ENCODE assay signal across 10 mouse cellular contexts in genomic region chr7:100816759-100817441, GRCm38 (mm10). TPM values are rescaled to one million over a fixed set of nuclear protein-coding genes. Genes with fewer than 3 reads are reported as not detected.
DNase-seq lines count a peak whose midpoint lies in the region; ATAC-seq and TF ChIP-seq lines count a peak whose summit lies in the region.
"Had no signal": no experiment of that assay in that cellular context is flagged by ENCODE, and none has a peak within 500 bp of the region (broad histone marks: within the 10 kb centered on the region; RNA-seq: fewer than 3 reads in every experiment).

No protein-coding gene starts in this region.

- WGBS in heart, embryonic 14.5 days, result 28% methylated on average over 6 of the region's 6 CpGs
- 59% methylated on average over 6 of the region's 6 CpGs for WGBS in intestine, embryonic 16.5 days

- 0 out of 2 replicates have a peak overlapping the region, but pooled peaks have one; percentile 23 for H3K9ac ChIP-seq in heart, embryonic 14.5 days (ENCODE audit: low read length)
- no peak overlapping the region for H3K9ac ChIP-seq in ES-E14 (ENCODE audit: insufficient read depth, low read depth, low read length, poor library complexity, severe bottlenecking)
- no peak overlapping the region for H3K9ac ChIP-seq in intestine, embryonic 16.5 days (ENCODE audit: low read depth, low read length)
- H3K9ac ChIP-seq: neural tube, embryonic 12.5 days had no signal

- no peak overlapping the region for H3K4me3 ChIP-seq in heart, embryonic 14.5 days (ENCODE audit: control insufficient read depth in 1 of 2, insufficient read depth in 1 of 2, low read depth in 1 of 2, low read length in 2 of 2)
- H3K4me3 ChIP-seq in ES-E14 (ENCODE audit: insufficient read depth in 1 of 2, low read depth in 1 of 2, low read length in 2 of 2, poor library complexity in 1 of 2, severe bottlenecking in 1 of 2), result no peak overlapping the region
- H3K4me3 ChIP-seq in intestine, embryonic 16.5 days (ENCODE audit: low read length), result no peak overlapping the region
- H3K4me3 ChIP-seq: neural tube, embryonic 12.5 days had no signal

- H3K36me3 ChIP-seq in heart, embryonic 14.5 days (ENCODE audit: control insufficient read depth, insufficient read depth, low read length), result 0 out of 2 replicates have a peak, but pooled peaks cover 7% of the 10 kb centered on the region
- peaks cover 3% of the 10 kb centered on the region; the same call in 1 of the 2 replicates for H3K36me3 ChIP-seq in ES-E14 (ENCODE audit: control insufficient read depth, insufficient read depth, low read length, poor library complexity, severe bottlenecking)
- no peaks in the 10 kb centered on the region for H3K36me3 ChIP-seq in intestine, embryonic 16.5 days (ENCODE audit: control insufficient read depth, insufficient read depth, low read length)
- H3K36me3 ChIP-seq: neural tube, embryonic 12.5 days had no signal

- no peaks in the 10 kb centered on the region for H3K9me3 ChIP-seq in heart, embryonic 14.5 days (ENCODE audit: control insufficient read depth, low read length)
- peaks cover 2% of the 10 kb centered on the region; the same call in 1 of the 2 replicates for H3K9me3 ChIP-seq in ES-E14 (ENCODE audit: control insufficient read depth, insufficient read depth, low read depth, low read length)
- H3K9me3 ChIP-seq in intestine, embryonic 16.5 days (ENCODE audit: control insufficient read depth, low read length), result no peaks in the 10 kb centered on the region
- H3K9me3 ChIP-seq: neural tube, embryonic 12.5 days had no signal

- in situ Hi-C loops in ES-E14 (cut with MboI; ENCODE audit: low sequenced_read_pairs in 2 of 2, unreplicated experiment in 2 of 2), result no loop called here

- H3K27me3 ChIP-seq in heart, embryonic 14.5 days (ENCODE audit: control insufficient read depth, insufficient read depth, low read length), result no peaks in the 10 kb centered on the region
- no peaks in the 10 kb centered on the region for H3K27me3 ChIP-seq in intestine, embryonic 16.5 days (replicated peaks; ENCODE audit: control insufficient read depth, insufficient read depth, low read length)
- H3K27me3 ChIP-seq: neural tube, embryonic 12.5 days had no signal

- ATAC-seq in heart, embryonic 14.5 days (ENCODE audit: insufficient number of reproducible peaks, insufficient read depth, low FRiP score, low read depth), result no peak
- ATAC-seq in intestine, embryonic 16.5 days, result no peak

- DNase-seq in heart, adult 18-20 months, result no peak
- no peak for DNase-seq in ES-E14 (ENCODE audit: low read depth, low spot score)
- DNase-seq in frontal cortex, adult 2 months (ENCODE audit: extremely low spot score in 1 of 2, low spot score in 1 of 2), result peak; percentile 59 to 78
- DNase-seq in left cerebral cortex, postnatal 4 days, result peak; percentile 48
- DNase-seq in adrenal gland, adult 2 months, result no peak
- no peak for DNase-seq in adrenal gland, adult 18-20 months (ENCODE audit: low spot score in 2 of 2)
- DNase-seq: lung, postnatal 14 days had no signal

- peak overlapping the region; percentile 70 to 76 for H3K27ac ChIP-seq in heart, embryonic 14.5 days (replicated peaks in 1 of 2; ENCODE audit: control insufficient read depth in 1 of 2, insufficient read depth in 1 of 2, low read depth in 2 of 2, low read length in 2 of 2)
- H3K27ac ChIP-seq in ES-E14 (ENCODE audit: insufficient read depth, low read depth, low read length, poor library complexity, severe bottlenecking), result peak overlapping the region; percentile 56; the same call in 1 of the 2 replicates
- H3K27ac ChIP-seq in intestine, embryonic 16.5 days (ENCODE audit: low read length), result no peak overlapping the region
- H3K27ac ChIP-seq: neural tube, embryonic 12.5 days had no signal

- peak overlapping the region; percentile 26; the same call in 1 of the 2 replicates for H3K4me2 ChIP-seq in heart, embryonic 14.5 days (ENCODE audit: low read length)
- no peak overlapping the region for H3K4me2 ChIP-seq in intestine, embryonic 16.5 days (ENCODE audit: low read depth, low read length)
- H3K4me2 ChIP-seq: neural tube, embryonic 12.5 days had no signal

- H3K4me1 ChIP-seq in heart, embryonic 14.5 days (ENCODE audit: control insufficient read depth in 2 of 2, insufficient read depth in 2 of 2, low read length in 2 of 2), result peaks cover 8 to 24% of the 10 kb centered on the region in 2 experiments
- H3K4me1 ChIP-seq in ES-E14 (ENCODE audit: control insufficient read depth in 2 of 2, insufficient read depth in 2 of 2, low read length in 2 of 2, poor library complexity in 1 of 2), result peaks cover 8 to 13% of the 10 kb centered on the region in 2 experiments
- H3K4me1 ChIP-seq in intestine, embryonic 16.5 days (ENCODE audit: control insufficient read depth, insufficient read depth, low read length), result 0 out of 2 replicates have a peak, but pooled peaks cover 2% of the 10 kb centered on the region
- H3K4me1 ChIP-seq: neural tube, embryonic 12.5 days had no signal

- intact Hi-C loops in left cerebral cortex, postnatal 4 days (cut with DNase I), result loop anchor here (5.0 kb wide), 1 partner anchor 130 kb away; no protein-coding TSS in a partner anchor

TF ChIP-seq in ES-E14, 5 proteins besides CTCF, POLR2A, EP300 and RAD21:
- TF ChIP-seq CHD2 (IDR thresholded peaks at IDR 0.05; ENCODE audit: low read depth, low read length) (no peak), MAFK (IDR thresholded peaks at IDR 0.05; ENCODE audit: insufficient read depth, low read depth, low read length) (no peak)

RNA-seq across cellular contexts. Expression of gene Relt, which starts 46.3 kb away (rescaled TPM):
- polyA plus RNA-seq in heart, embryonic 14.5 days (2014; fragmentation: Nextera tagmentation; extraction: Ambion mirVana), result 1.2 and 1.8 TPM in 2 replicates
- 1 to 10 TPM; 4.5 to 5.4 TPM for total RNA-seq in heart, adult 18-20 months (2021)
- 16.1 and 19.1 TPM in 2 replicates for total RNA-seq in ES-E14 (2012; rRNA removed)
- polyA plus RNA-seq in frontal cortex, adult 2 months (2012; rRNA removed), result 12.2 and 12.4 TPM in 2 replicates
- total RNA-seq in left cerebral cortex, postnatal 4 days (2021), result 1 to 10 TPM; 6.3 to 7.4 TPM
- total RNA-seq in adrenal gland, adult 2 months (2021), result 1 to 10 TPM; 1.3 to 2.5 TPM
- 4.5 and 4.6 TPM in 2 replicates for polyA plus RNA-seq in adrenal gland, adult 2 months (2012; rRNA removed)
- 2.4 and 3.8 TPM in 2 replicates for polyA plus RNA-seq in intestine, embryonic 16.5 days (2015; fragmentation: Nextera tagmentation; extraction: Ambion mirVana)
- 1 to 10 TPM; 2.1 to 3.5 TPM for total RNA-seq in adrenal gland, adult 18-20 months (2021)

Comparison
In these comparisons a context has a peak if more than half of its experiments do, and no peak if none do; other contexts are left out.
1. DNase-seq: peak in frontal cortex, adult 2 months (2 of 2) and left cerebral cortex, postnatal 4 days (single experiment); none in heart, adult 18-20 months (0 of 2), ES-E14 (single experiment), adrenal gland, adult 2 months (single experiment) and adrenal gland, adult 18-20 months (0 of 2).